ENCODE assay signal across 8 mouse cellular contexts in the genomic region with DNA sequence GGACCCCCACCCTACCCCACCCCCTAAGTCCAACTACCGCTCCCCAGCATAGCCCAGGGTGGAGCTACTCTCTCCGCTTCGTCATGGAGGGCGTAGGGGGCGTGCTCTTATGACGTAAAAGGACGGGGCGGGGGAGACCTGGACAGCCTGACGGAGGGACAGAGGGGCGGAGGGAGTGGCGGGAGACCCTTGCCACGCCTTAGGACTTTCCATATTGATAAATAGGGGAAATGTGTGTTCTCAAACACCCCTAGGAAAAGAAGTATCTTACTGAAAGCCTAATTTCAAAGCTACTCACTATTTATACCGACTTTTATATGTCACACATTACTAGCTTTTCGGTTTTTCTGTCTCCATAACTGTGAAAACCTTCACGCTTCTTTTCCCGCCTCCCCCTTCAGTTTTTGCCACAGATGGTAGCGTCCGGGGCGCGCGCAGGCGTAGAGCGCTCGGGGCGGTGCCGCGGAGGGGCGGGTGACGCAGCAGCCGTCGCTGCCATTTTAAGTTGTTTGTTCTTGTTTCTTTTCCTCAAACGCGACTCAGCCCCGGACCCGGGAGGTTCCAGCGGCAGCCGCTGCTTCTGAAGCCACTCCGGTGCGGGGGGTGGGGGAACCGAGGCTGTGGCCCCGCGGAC. TPM values are rescaled to one million over a fixed set of nuclear protein-coding genes. Genes with fewer than 3 reads are reported as not detected.
DNase-seq lines count a peak whose midpoint lies in the region; ATAC-seq and TF ChIP-seq lines count a peak whose summit lies in the region.

No protein-coding gene starts in this region.

- ATAC-seq in heart, embryonic 13.5 days (ENCODE audit: extremely low read depth, insufficient number of reproducible peaks, low FRiP score, low TSS enrichment): peak; percentile 95
- peak; percentile 95 for ATAC-seq in liver, embryonic 12.5 days
- ATAC-seq in stomach, embryonic 15.5 days (ENCODE audit: insufficient read depth, low FRiP score, low read depth): peak; percentile 97

- H3K9ac ChIP-seq in heart, embryonic 13.5 days: peak overlapping the region; percentile 99
- peak overlapping the region; percentile 100 for H3K9ac ChIP-seq in liver, embryonic 12.5 days
- H3K9ac ChIP-seq in stomach, embryonic 15.5 days: peak overlapping the region; percentile 97

- peak overlapping the region; percentile 94 for H3K4me3 ChIP-seq in C2C12 (ENCODE audit: insufficient read depth, poor library complexity, severe bottlenecking)
- H3K4me3 ChIP-seq in erythroblast, embryonic 14.5 days (replicated peaks): peak overlapping the region; percentile 79
- H3K4me3 ChIP-seq in heart, embryonic 13.5 days: peak overlapping the region; percentile 99
- H3K4me3 ChIP-seq in liver, embryonic 12.5 days: peak overlapping the region; percentile 97
- peak overlapping the region; percentile 98 for H3K4me3 ChIP-seq in stomach, embryonic 15.5 days (replicated peaks)

- H3K9me3 ChIP-seq in erythroblast, embryonic 14.5 days (ENCODE audit: control insufficient read depth, low read length): no peaks in the 10 kb centered on the region
- no peaks in the 10 kb centered on the region for H3K9me3 ChIP-seq in heart, embryonic 13.5 days
- H3K9me3 ChIP-seq in liver, embryonic 12.5 days (replicated peaks): no peaks in the 10 kb centered on the region
- H3K9me3 ChIP-seq in stomach, embryonic 15.5 days: no peaks in the 10 kb centered on the region

- DNase-seq in brain, embryonic 14.5 days (ENCODE audit: low read depth): peak; percentile 99
- peak; percentile 98 for DNase-seq in kidney, postnatal 10 days
- DNase-seq in natural killer cell, adult 2 months (ENCODE audit: low spot score in 2 of 2): peak; percentile 99

- WGBS in heart, embryonic 13.5 days: under 1% methylated on average over 42 of the region's 42 CpGs
- WGBS in liver, embryonic 12.5 days (ENCODE audit: insufficient replicate concordance): under 1% methylated on average over 42 of the region's 42 CpGs
- WGBS in stomach, embryonic 15.5 days: under 1% methylated on average over 42 of the region's 42 CpGs

- peak overlapping the region; percentile 98 for H3K4me2 ChIP-seq in heart, embryonic 13.5 days
- peak overlapping the region; percentile 90 for H3K4me2 ChIP-seq in liver, embryonic 12.5 days
- peak overlapping the region; percentile 72 for H3K4me2 ChIP-seq in stomach, embryonic 15.5 days

- peaks cover 42% of the 10 kb centered on the region for H3K79me3 ChIP-seq in C2C12 (ENCODE audit: low read depth)

- no peak for TF ChIP-seq CTCF in C2C12 (IDR thresholded peaks at IDR 0.05; ENCODE audit: control insufficient read depth, insufficient read depth, insufficient read length)
- no peak for TF ChIP-seq CTCF in brain, embryonic 14.5 days (IDR thresholded peaks at IDR 0.05; ENCODE audit: borderline replicate concordance, extremely low read depth, insufficient read depth, insufficient read length)

- peaks cover 48% of the 10 kb centered on the region for H3K79me2 ChIP-seq in C2C12 (ENCODE audit: control insufficient read depth, insufficient read depth)

- peak overlapping the region; percentile 100 for H3K27ac ChIP-seq in heart, embryonic 13.5 days (replicated peaks)
- peak overlapping the region; percentile 100 for H3K27ac ChIP-seq in liver, embryonic 12.5 days
- H3K27ac ChIP-seq in stomach, embryonic 15.5 days: peak overlapping the region; percentile 100

- peaks cover 31% of the 10 kb centered on the region for H3K36me3 ChIP-seq in C2C12 (ENCODE audit: control insufficient read depth, insufficient read depth)
- peaks cover 31% of the 10 kb centered on the region for H3K36me3 ChIP-seq in erythroblast, embryonic 14.5 days (ENCODE audit: control insufficient read depth)
- H3K36me3 ChIP-seq in heart, embryonic 13.5 days: peaks cover 10% of the 10 kb centered on the region
- peaks cover 20% of the 10 kb centered on the region for H3K36me3 ChIP-seq in liver, embryonic 12.5 days
- no peaks in the 10 kb centered on the region for H3K36me3 ChIP-seq in stomach, embryonic 15.5 days

- H3K27me3 ChIP-seq in C2C12 (ENCODE audit: control insufficient read depth, insufficient read depth, insufficient read length): no peaks in the 10 kb centered on the region
- H3K27me3 ChIP-seq in erythroblast, embryonic 14.5 days (ENCODE audit: control insufficient read depth): no peaks in the 10 kb centered on the region; the same call in 1 of the 2 replicates
- H3K27me3 ChIP-seq in heart, embryonic 13.5 days (replicated peaks): no peaks in the 10 kb centered on the region
- no peaks in the 10 kb centered on the region; the same call in 1 of the 2 replicates for H3K27me3 ChIP-seq in liver, embryonic 12.5 days (replicated peaks)
- H3K27me3 ChIP-seq in stomach, embryonic 15.5 days (replicated peaks): no peaks in the 10 kb centered on the region

- peaks cover 28% of the 10 kb centered on the region for H3K4me1 ChIP-seq in erythroblast, embryonic 14.5 days (ENCODE audit: control insufficient read depth)
- peaks cover 29% of the 10 kb centered on the region for H3K4me1 ChIP-seq in heart, embryonic 13.5 days
- H3K4me1 ChIP-seq in liver, embryonic 12.5 days: peaks cover 31% of the 10 kb centered on the region
- peaks cover 12% of the 10 kb centered on the region; the same call in 1 of the 2 replicates for H3K4me1 ChIP-seq in stomach, embryonic 15.5 days

- H3ac ChIP-seq in C2C12 (ENCODE audit: control insufficient read depth, insufficient read length, low read depth): peak overlapping the region; percentile 96

- TF ChIP-seq POLR2A in brain, embryonic 14.5 days (IDR thresholded peaks at IDR 0.05; ENCODE audit: borderline replicate concordance, extremely low read depth, insufficient read depth, insufficient read length, poor library complexity, severe bottlenecking): peak; percentile 94

TF ChIP-seq in C2C12, 6 proteins besides CTCF, POLR2A, EP300 and RAD21:
- TF ChIP-seq FOSL1 (IDR thresholded peaks at IDR 0.05; ENCODE audit: insufficient read depth, low read length, poor library complexity, severe bottlenecking) (no peak), MAX (IDR thresholded peaks at IDR 0.05) (no peak), MYOG (IDR thresholded peaks at IDR 0.05; ENCODE audit: control insufficient read depth, extremely low read depth, insufficient read length) (no peak), CEBPB (IDR thresholded peaks at IDR 0.05; ENCODE audit: low read depth) (no peak), USF1 (IDR thresholded peaks at IDR 0.05; ENCODE audit: low read depth) (no peak), MYOD1 (IDR thresholded peaks at IDR 0.05; ENCODE audit: control insufficient read depth, insufficient read length, low read depth) (no peak)

RNA-seq across cellular contexts. Expression of gene BC005537, which starts 0.7 kb away (rescaled TPM):
- 28.3 TPM for polyA plus RNA-seq in C2C12 (2012; fragmentation: generic; extraction: Trizol)
- polyA plus RNA-seq in brain, embryonic 14.5 days (2012; rRNA removed): 114 and 115 TPM in 2 replicates
- polyA plus RNA-seq in erythroblast, embryonic 14.5 days (2012): 5.3 and 6.0 TPM in 2 replicates
- 8.5 and 10.5 TPM in 2 replicates for polyA plus RNA-seq in heart, embryonic 13.5 days (2015; fragmentation: Nextera tagmentation; extraction: Ambion mirVana)
- polyA plus RNA-seq in liver, embryonic 12.5 days (2016; fragmentation: Nextera tagmentation; extraction: Ambion mirVana): 10.1 and 10.8 TPM in 2 replicates
- 12.5 and 14.2 TPM in 2 replicates for polyA plus RNA-seq in stomach, embryonic 15.5 days (2015; fragmentation: Nextera tagmentation; extraction: Ambion mirVana)

RNA-seq across cellular contexts. Expression of gene Acot13, which starts 30.5 kb away (rescaled TPM):
- polyA plus RNA-seq in C2C12 (2012; fragmentation: generic; extraction: Trizol): 44.4 TPM
- polyA plus RNA-seq in brain, embryonic 14.5 days (2012; rRNA removed): 33.9 and 38.0 TPM in 2 replicates
- 3.5 and 5.2 TPM in 2 replicates for polyA plus RNA-seq in erythroblast, embryonic 14.5 days (2012)
- 210 and 242 TPM in 2 replicates for polyA plus RNA-seq in heart, embryonic 13.5 days (2015; fragmentation: Nextera tagmentation; extraction: Ambion mirVana)
- 61.2 and 66.4 TPM in 2 replicates for polyA plus RNA-seq in liver, embryonic 12.5 days (2016; fragmentation: Nextera tagmentation; extraction: Ambion mirVana)
- 102 and 103 TPM in 2 replicates for polyA plus RNA-seq in stomach, embryonic 15.5 days (2015; fragmentation: Nextera tagmentation; extraction: Ambion mirVana)

RNA-seq across cellular contexts. Expression of gene Tdp2, which starts 30.7 kb away (rescaled TPM):
- polyA plus RNA-seq in C2C12 (2012; fragmentation: generic; extraction: Trizol): 10.5 TPM
- 46.8 and 63.3 TPM in 2 replicates for polyA plus RNA-seq in brain, embryonic 14.5 days (2012; rRNA removed)
- polyA plus RNA-seq in erythroblast, embryonic 14.5 days (2012): 2.3 and 3.1 TPM in 2 replicates
- polyA plus RNA-seq in heart, embryonic 13.5 days (2015; fragmentation: Nextera tagmentation; extraction: Ambion mirVana): 30.4 and 34.0 TPM in 2 replicates
- 39.9 and 40.5 TPM in 2 replicates for polyA plus RNA-seq in liver, embryonic 12.5 days (2016; fragmentation: Nextera tagmentation; extraction: Ambion mirVana)
- 52.3 and 56.3 TPM in 2 replicates for polyA plus RNA-seq in stomach, embryonic 15.5 days (2015; fragmentation: Nextera tagmentation; extraction: Ambion mirVana)

RNA-seq across cellular contexts. Expression of gene Gmnn, which starts 39.1 kb away (rescaled TPM):
- 45.7 TPM for polyA plus RNA-seq in C2C12 (2012; fragmentation: generic; extraction: Trizol)
- polyA plus RNA-seq in brain, embryonic 14.5 days (2012; rRNA removed): 13.6 and 19.5 TPM in 2 replicates
- 1.7 and 1.8 TPM in 2 replicates for polyA plus RNA-seq in erythroblast, embryonic 14.5 days (2012)
- polyA plus RNA-seq in heart, embryonic 13.5 days (2015; fragmentation: Nextera tagmentation; extraction: Ambion mirVana): 102 and 119 TPM in 2 replicates
- 153 and 154 TPM in 2 replicates for polyA plus RNA-seq in liver, embryonic 12.5 days (2016; fragmentation: Nextera tagmentation; extraction: Ambion mirVana)
- 111 TPM in 2 replicates for polyA plus RNA-seq in stomach, embryonic 15.5 days (2015; fragmentation: Nextera tagmentation; extraction: Ambion mirVana)

RNA-seq across cellular contexts. Expression of gene D130043K22Rik, which starts 44.1 kb away (rescaled TPM):
- polyA plus RNA-seq in C2C12 (2012; fragmentation: generic; extraction: Trizol): 0.02 TPM
- 1.9 and 3.6 TPM in 2 replicates for polyA plus RNA-seq in brain, embryonic 14.5 days (2012; rRNA removed)
- not detected in 2 replicates for polyA plus RNA-seq in erythroblast, embryonic 14.5 days (2012)
- polyA plus RNA-seq in heart, embryonic 13.5 days (2015; fragmentation: Nextera tagmentation; extraction: Ambion mirVana): 0.05 and 0.20 TPM in 2 replicates
- 0.11 and 0.18 TPM in 2 replicates for polyA plus RNA-seq in liver, embryonic 12.5 days (2016; fragmentation: Nextera tagmentation; extraction: Ambion mirVana)
- 0.51 and 0.79 TPM in 2 replicates for polyA plus RNA-seq in stomach, embryonic 15.5 days (2015; fragmentation: Nextera tagmentation; extraction: Ambion mirVana)

Comparison
In these comparisons a context has a peak if more than half of its experiments do, and no peak if none do; other contexts are left out.
1. Peak in every context shown above with its lines: DNase-seq, ATAC-seq, H3K4me3 ChIP-seq and H3K27ac ChIP-seq.